Mouse (Mus musculus): Measurements from ENCODE around the gene Lilra6. TPM values are rescaled to one million over a fixed set of nuclear protein-coding genes. Genes with fewer than 3 reads are reported as not detected.

Lilra6 gene
- polyA plus RNA-seq, 1 experiment from 2014 or later: not detected

Other genes starting within 250 kb of the Lilra6 start
- 18.0 and 19.8 TPM in 2 replicates for gene Leng1, start 249.7 kb downstream of the Lilra6 start, polyA plus RNA-seq (2016; fragmentation: Nextera tagmentation; extraction: Ambion mirVana)
- 3.1 TPM in 2 replicates for gene Tmc4, start 237.9 kb downstream of the Lilra6 start, polyA plus RNA-seq (2016; fragmentation: Nextera tagmentation; extraction: Ambion mirVana)
- gene Tsen34, start 222.6 kb downstream of the Lilra6 start, polyA plus RNA-seq (2016; fragmentation: Nextera tagmentation; extraction: Ambion mirVana): 251 and 266 TPM in 2 replicates
- gene Mboat7, start 222.0 kb downstream of the Lilra6 start, polyA plus RNA-seq (2016; fragmentation: Nextera tagmentation; extraction: Ambion mirVana): 30.6 and 32.5 TPM in 2 replicates
- gene Rps9, start 211.5 kb downstream of the Lilra6 start, polyA plus RNA-seq (2016; fragmentation: Nextera tagmentation; extraction: Ambion mirVana): 1,174 and 1,339 TPM in 2 replicates
- 0.12 and 0.25 TPM in 2 replicates for gene Pirb, start 195.1 kb downstream of the Lilra6 start, polyA plus RNA-seq (2016; fragmentation: Nextera tagmentation; extraction: Ambion mirVana)
- gene Gm15448, start 89.8 kb downstream of the Lilra6 start, polyA plus RNA-seq (2016; fragmentation: Nextera tagmentation; extraction: Ambion mirVana): not detected in 2 replicates
- 0.07 TPM in 1 of 2 replicates, not detected in the other for gene Pira2, start 70.5 kb downstream of the Lilra6 start, polyA plus RNA-seq (2016; fragmentation: Nextera tagmentation; extraction: Ambion mirVana)
- not detected in 2 replicates for gene Gm14548, start 17.4 kb downstream of the Lilra6 start, polyA plus RNA-seq (2016; fragmentation: Nextera tagmentation; extraction: Ambion mirVana)
- gene Lair1, start 147.7 kb upstream of the Lilra6 start, polyA plus RNA-seq (2016; fragmentation: Nextera tagmentation; extraction: Ambion mirVana): 0.47 and 1.3 TPM in 2 replicates
- 21.9 and 45.3 TPM in 2 replicates for gene Ttyh1, start 203.9 kb upstream of the Lilra6 start, polyA plus RNA-seq (2016; fragmentation: Nextera tagmentation; extraction: Ambion mirVana)
- gene Leng8, start 221.5 kb upstream of the Lilra6 start, polyA plus RNA-seq (2016; fragmentation: Nextera tagmentation; extraction: Ambion mirVana): 63.1 and 82.0 TPM in 2 replicates
- gene Leng9, start 234.9 kb upstream of the Lilra6 start, polyA plus RNA-seq (2016; fragmentation: Nextera tagmentation; extraction: Ambion mirVana): 1.4 and 1.9 TPM in 2 replicates
- 18.1 and 20.1 TPM in 2 replicates for gene Cdc42ep5, start 249.4 kb upstream of the Lilra6 start, polyA plus RNA-seq (2016; fragmentation: Nextera tagmentation; extraction: Ambion mirVana)